Mouse (Mus musculus) limb, embryonic 13.5 days (tissue): ENCODE measurements around the gene H2-Eb1. TPM values are rescaled to one million over a fixed set of nuclear protein-coding genes. Genes with fewer than 3 reads are reported as not detected.
"Not testable (repeated sequence)": the region's sequence is repeated elsewhere in the genome, so short reads cannot be mapped to it uniquely, and the experiment has no call there.

Experiments used
- ATAC-seq: fragments of 200-750 bp; cut with Nextera tagmentation; 2 replicates; pipeline ENCODE4 v1.8.0; 2017; ENCODE audit warnings: low read depth, moderate number of reproducible peaks, moderate TSS enrichment; ENCODE audit not compliant: low FRiP score
- H3K27ac ChIP-seq: fragments of 300-500 bp; sonication (generic); 2 replicates; pipeline ENCODE4 v1.5.1; 2015; ENCODE audit warnings: inconsistent platforms, mild to moderate bottlenecking, moderate library complexity
- H3K27me3 ChIP-seq: fragments of 300-500 bp; sonication (generic); 2 replicates; pipeline ENCODE4 v1.6.1; 2015; ENCODE audit warnings: mild to moderate bottlenecking, inconsistent platforms
- H3K36me3 ChIP-seq: fragments of 300-500 bp; sonication (generic); 2 replicates; pipeline ENCODE4 v1.6.1; 2015; ENCODE audit warnings: inconsistent platforms, mild to moderate bottlenecking, moderate library complexity
- H3K4me1 ChIP-seq: fragments of 300-500 bp; sonication (generic); 2 replicates; pipeline ENCODE4 v1.6.1; 2015; ENCODE audit warnings: inconsistent platforms
- H3K4me2 ChIP-seq: fragments of 300-500 bp; sonication (generic); replicated peaks from 2 replicates; pipeline ENCODE4 v1.6.1; 2015; ENCODE audit warnings: inconsistent platforms, mild to moderate bottlenecking, moderate library complexity
- H3K4me3 ChIP-seq: fragments of 300-500 bp; sonication (generic); 2 replicates; pipeline ENCODE4 v1.5.1; 2015; ENCODE audit warnings: moderate library complexity, mild to moderate bottlenecking, inconsistent platforms
- H3K9ac ChIP-seq: fragments of 300-500 bp; sonication (generic); 2 replicates; pipeline ENCODE4 v1.6.1; 2015; ENCODE audit warnings: mild to moderate bottlenecking, inconsistent platforms
- H3K9me3 ChIP-seq: fragments of 300-500 bp; sonication (generic); 2 replicates; pipeline ENCODE4 v1.6.1; 2016; ENCODE audit warnings: inconsistent platforms
- WGBS: fragments of 180-500 bp; shearing (Covaris S2); methylation state at CpG from one replicate; pipeline ENCODE4 v1.1.7; 2015; 5-methylcytosine and 5-hydroxymethylcytosine counted together
- polyA plus RNA-seq: library from polyadenylated mRNA; unstranded; fragments of >200 nt; fragmentation: Nextera tagmentation; extraction: Ambion mirVana; gene quantifications from 2 replicates; pipeline ENCODE4 v1.2.1, GENCODE M21; 2015

H2-Eb1 gene
- polyA plus RNA-seq, 1 experiment from 2014 or later: 2.9 TPM

DNA sequence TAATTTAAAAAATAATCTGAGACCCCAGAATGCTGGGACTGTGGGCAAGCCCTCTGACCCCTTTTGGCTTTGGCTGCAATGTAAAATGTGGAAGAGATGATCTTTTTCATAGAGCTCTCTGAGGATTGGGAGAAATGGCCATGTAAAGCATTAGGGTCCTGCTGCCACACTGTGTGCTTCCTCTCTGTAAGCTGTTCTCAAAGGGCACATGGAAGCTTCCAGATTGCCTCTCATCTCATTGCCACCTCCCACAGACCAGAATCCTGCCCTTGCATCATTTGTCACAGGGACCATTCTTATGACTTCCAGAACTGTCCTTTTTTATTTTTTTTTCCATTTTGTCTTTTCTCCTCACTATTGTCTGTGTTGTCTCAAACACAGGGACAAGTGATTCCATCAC is 1.5 kb downstream of the H2-Eb1 start:
- Histone ChIP-seq H3K36me3 (no peaks in the 10 kb centered on the region), H3K4me1 (0 out of 2 replicates have a peak, but pooled peaks cover 5% of the 10 kb centered on the region), H3K9me3 (no peaks in the 10 kb centered on the region), H3K27ac (no peak overlapping the region), H3K9ac (no peak overlapping the region), H3K4me3 (no peak overlapping the region), H3K4me2 (no peak overlapping the region), H3K27me3 (peaks cover 5% of the 10 kb centered on the region; the same call in 1 of the 2 replicates)
- no peak for ATAC-seq

DNA sequence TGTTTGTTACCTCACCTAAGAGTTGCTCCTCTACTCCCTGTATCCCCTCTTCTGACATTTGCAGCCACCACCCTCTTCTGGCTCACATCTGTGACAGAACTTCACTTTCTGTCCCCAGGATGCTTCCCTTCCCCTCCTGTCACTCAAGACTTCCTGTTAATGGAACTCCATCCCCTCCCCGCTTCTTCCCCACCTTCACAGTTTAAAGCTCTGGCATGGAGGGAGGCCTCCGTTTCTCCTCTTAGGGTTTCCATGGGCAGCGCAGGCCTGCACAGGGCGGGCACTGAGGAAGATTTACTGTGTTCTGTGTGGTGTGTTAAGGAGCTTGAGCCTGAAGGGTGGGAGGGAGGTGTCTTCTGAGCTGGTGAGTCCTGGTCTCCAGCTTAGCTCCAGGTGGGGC is 2.5 kb downstream of the H2-Eb1 start:
- H3K9me3 ChIP-seq: no peaks in the 10 kb centered on the region
- peaks cover 5% of the 10 kb centered on the region; the same call in 1 of the 2 replicates for H3K27me3 ChIP-seq
- H3K4me2 ChIP-seq: no peak overlapping the region
- H3K4me1 ChIP-seq: 0 out of 2 replicates have a peak, but pooled peaks cover 5% of the 10 kb centered on the region
- no peak overlapping the region for H3K9ac ChIP-seq
- no peaks in the 10 kb centered on the region for H3K36me3 ChIP-seq
- 81% methylated on average over 4 of the region's 4 CpGs for WGBS
- no peak overlapping the region for H3K27ac ChIP-seq
- H3K4me3 ChIP-seq: no peak overlapping the region
- no peak for ATAC-seq

DNA sequence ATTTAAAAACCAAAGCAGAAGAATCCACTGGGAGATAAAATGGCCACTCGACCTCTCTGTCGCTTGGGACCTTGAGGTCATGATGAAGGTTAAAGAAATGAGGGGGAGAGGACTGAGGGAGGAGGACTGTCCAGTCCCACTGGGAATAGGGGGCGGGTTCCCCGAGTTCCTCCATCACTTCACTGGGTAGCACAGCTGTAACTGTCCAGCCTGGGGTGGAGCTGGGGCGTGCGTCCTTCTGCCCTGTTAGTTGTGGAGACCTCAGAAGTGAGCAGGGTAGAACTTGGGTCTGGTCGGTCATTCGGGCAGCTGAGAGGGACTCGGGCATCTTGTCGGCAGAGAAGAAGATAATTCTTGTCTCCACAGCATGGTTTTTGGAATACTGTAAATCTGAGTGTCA is 3.6 kb downstream of the H2-Eb1 start:
- H3K4me1 ChIP-seq: 0 out of 2 replicates have a peak, but pooled peaks cover 5% of the 10 kb centered on the region
- no peaks in the 10 kb centered on the region for H3K36me3 ChIP-seq
- 27% methylated on average over 10 of the region's 10 CpGs for WGBS
- H3K4me3 ChIP-seq: peak overlapping the region; percentile 63
- H3K4me2 ChIP-seq: peak overlapping the region; percentile 70
- peaks cover 5% of the 10 kb centered on the region; the same call in 1 of the 2 replicates for H3K27me3 ChIP-seq
- peak overlapping the region; percentile 73 for H3K9ac ChIP-seq
- ATAC-seq: no peak
- H3K27ac ChIP-seq: no peak overlapping the region; the same call in 1 of the 2 replicates
- no peaks in the 10 kb centered on the region for H3K9me3 ChIP-seq

DNA sequence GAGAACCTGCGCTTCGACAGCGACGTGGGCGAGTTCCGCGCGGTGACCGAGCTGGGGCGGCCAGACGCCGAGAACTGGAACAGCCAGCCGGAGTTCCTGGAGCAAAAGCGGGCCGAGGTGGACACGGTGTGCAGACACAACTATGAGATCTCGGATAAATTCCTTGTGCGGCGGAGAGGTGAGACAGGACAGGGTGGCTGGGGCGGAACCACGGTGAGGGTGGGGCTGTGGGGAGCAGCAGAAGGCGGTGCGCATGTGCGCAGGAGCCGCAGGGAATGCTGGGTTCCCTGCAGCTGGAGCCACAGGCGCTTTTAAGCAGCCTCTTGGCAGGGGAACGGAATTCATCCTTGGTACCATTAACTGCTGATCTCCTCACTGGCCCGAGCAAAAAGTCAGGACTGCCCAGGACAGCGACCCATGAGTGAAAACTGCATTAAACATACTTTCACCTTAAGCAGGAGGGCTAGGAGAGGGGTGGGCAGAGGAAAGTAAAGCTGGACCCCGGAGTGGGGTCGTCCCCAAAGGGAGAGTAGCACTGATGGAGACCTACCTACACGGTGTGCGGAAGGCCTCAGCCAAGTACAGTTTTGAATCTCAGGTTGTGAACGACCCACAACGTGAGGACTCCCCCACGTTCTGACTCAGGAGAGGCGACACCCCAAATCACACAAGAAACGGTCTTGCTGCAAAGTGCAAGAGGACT is 4.2 kb downstream of the H2-Eb1 start:
- 25% methylated on average over 38 of the region's 38 CpGs for WGBS
- H3K27ac ChIP-seq: peak overlapping the region; percentile 23; the same call in 1 of the 2 replicates
- ATAC-seq: peak; percentile 78
- peak overlapping the region; percentile 63 for H3K4me3 ChIP-seq
- H3K4me2 ChIP-seq: peak overlapping the region; percentile 70
- no peaks in the 10 kb centered on the region for H3K9me3 ChIP-seq
- peak overlapping the region; percentile 73 for H3K9ac ChIP-seq
- H3K36me3 ChIP-seq: no peaks in the 10 kb centered on the region
- H3K27me3 ChIP-seq: peaks cover 5% of the 10 kb centered on the region; the same call in 1 of the 2 replicates
- H3K4me1 ChIP-seq: 0 out of 2 replicates have a peak, but pooled peaks cover 5% of the 10 kb centered on the region

DNA sequence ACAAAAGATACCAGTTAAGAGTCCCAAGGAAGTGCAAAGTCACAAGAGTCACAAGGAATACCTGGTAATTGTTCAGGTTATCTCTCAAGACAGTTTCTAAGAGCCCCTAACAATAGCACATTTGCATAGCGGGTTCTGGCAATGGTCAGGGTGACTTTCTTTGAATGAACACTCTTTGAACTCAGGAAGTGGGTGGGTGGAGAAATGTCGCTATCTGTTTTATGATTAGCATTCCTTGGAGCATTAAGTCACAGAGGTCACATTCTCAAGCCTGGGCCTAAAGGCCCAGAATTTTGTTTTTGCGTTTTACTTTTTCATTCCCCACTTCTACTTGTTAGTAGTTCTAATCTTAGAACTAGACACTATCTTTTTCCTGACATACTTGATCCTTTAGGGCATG is 4.9 kb downstream of the H2-Eb1 start:
- H3K27ac ChIP-seq, H3K9ac ChIP-seq, ATAC-seq, H3K27me3 ChIP-seq, H3K4me2 ChIP-seq, H3K4me1 ChIP-seq, H3K9me3 ChIP-seq, H3K36me3 ChIP-seq, H3K4me3 ChIP-seq: not testable (repeated sequence)
- WGBS: 84% methylated on average over 3 of the region's 3 CpGs

DNA sequence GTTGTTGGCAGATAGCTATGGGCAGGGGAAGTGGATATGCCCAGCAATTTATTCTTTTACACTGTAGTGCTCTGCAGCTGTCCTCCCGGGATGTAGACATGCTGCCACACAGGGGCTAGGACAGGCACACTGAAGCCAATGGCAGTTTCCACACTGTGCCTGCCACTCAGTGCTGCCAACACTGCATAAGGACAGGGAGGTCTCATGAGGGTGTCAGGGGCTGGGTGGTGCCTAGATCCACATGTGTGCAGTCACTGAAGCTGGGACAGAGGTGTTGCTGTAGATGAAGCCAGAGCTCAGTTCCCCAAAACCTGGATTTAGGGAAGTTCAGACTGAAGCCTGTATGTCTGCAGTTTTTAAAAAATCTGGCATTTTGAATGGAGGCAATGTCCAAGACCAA is 6.5 kb downstream of the H2-Eb1 start:
- Histone ChIP-seq H3K9ac (no peak overlapping the region), H3K4me2 (no peak overlapping the region), H3K4me3 (no peak overlapping the region), H3K27ac (no peak overlapping the region), H3K9me3 (no peaks in the 10 kb centered on the region), H3K36me3 (no peaks in the 10 kb centered on the region), H3K27me3 (peaks cover 5% of the 10 kb centered on the region; the same call in 1 of the 2 replicates), H3K4me1 (0 out of 2 replicates have a peak, but pooled peaks cover 5% of the 10 kb centered on the region)
- 83% methylated on average over 1 of the region's 1 CpGs for WGBS
- ATAC-seq: no peak

DNA sequence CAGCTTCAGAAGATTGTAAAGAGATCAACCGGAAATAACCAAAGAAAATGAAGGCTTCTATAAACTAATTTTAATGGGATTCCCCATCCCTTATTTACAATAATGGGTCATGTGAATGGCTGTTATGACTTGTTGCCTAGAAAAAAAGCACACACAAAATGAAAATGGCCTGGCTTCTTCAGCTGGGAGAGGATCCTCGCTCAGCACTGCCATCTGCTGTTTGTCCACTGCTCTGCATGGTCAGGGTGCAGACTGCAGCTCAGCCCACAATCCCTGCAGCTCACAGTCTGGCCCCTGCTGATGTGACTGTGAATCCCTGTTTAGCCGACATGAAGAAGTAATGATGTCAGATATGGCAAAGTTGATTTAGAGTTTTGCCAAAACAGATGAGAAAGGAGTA is 7.7 kb downstream of the H2-Eb1 start:
- no peak overlapping the region for H3K9ac ChIP-seq
- H3K4me3 ChIP-seq: no peak overlapping the region
- H3K4me1 ChIP-seq: 0 out of 2 replicates have a peak, but pooled peaks cover 5% of the 10 kb centered on the region
- no peak overlapping the region for H3K27ac ChIP-seq
- no peak for ATAC-seq
- no peak overlapping the region for H3K4me2 ChIP-seq
- H3K27me3 ChIP-seq: no peaks in the 10 kb centered on the region; the same call in 1 of the 2 replicates
- H3K9me3 ChIP-seq: no peaks in the 10 kb centered on the region
- 35% methylated on average over 3 of the region's 3 CpGs for WGBS
- no peaks in the 10 kb centered on the region for H3K36me3 ChIP-seq

DNA sequence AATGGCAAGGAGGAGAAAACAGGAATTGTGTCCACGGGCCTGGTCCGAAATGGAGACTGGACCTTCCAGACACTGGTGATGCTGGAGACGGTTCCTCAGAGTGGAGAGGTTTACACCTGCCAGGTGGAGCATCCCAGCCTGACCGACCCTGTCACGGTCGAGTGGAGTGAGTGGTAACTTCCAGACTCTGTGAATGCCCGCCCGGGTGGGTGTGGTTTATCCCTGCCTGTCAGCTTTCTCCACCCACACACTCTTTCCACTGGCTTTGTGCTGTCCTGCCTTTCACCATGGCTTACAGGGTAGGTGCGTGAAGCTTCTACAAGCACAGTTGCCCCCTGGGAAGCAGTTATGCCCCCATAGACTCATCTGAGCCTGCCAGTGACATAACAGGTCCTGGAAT is 8.6 kb downstream of the H2-Eb1 start:
- no peak for ATAC-seq
- Histone ChIP-seq H3K27me3 (no peaks in the 10 kb centered on the region; the same call in 1 of the 2 replicates), H3K36me3 (no peaks in the 10 kb centered on the region), H3K9me3 (no peaks in the 10 kb centered on the region), H3K9ac (no peak overlapping the region), H3K4me1 (0 out of 2 replicates have a peak, but pooled peaks cover 3% of the 10 kb centered on the region), H3K27ac (no peak overlapping the region), H3K4me2 (no peak overlapping the region), H3K4me3 (no peak overlapping the region)
- WGBS: 68% methylated on average over 9 of the region's 9 CpGs

DNA sequence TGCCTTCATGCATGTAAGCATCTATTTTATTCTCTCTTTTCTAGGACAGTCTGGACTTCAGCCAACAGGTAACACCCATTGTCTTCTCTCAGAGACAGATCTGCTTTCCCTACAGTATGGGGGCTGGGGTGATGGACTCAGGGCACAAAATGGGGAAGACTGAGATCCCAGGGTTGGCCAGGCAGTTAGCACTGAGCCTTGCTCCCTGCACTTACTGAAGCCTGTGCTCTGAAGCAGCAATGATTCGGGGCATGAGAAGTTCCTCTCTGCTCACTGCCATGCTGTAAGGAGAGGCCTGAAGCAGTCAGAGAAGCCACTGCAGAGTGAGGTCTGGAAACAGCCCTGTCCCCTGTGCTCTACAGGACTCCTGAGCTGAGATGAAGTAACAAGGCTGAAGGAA is 9.8 kb downstream of the H2-Eb1 start:
- Histone ChIP-seq H3K27me3 (no peaks in the 10 kb centered on the region; the same call in 1 of the 2 replicates), H3K9ac (no peak overlapping the region), H3K36me3 (no peaks in the 10 kb centered on the region), H3K27ac (no peak overlapping the region), H3K4me2 (no peak overlapping the region), H3K4me1 (no peaks in the 10 kb centered on the region), H3K4me3 (no peak overlapping the region), H3K9me3 (no peaks in the 10 kb centered on the region)
- WGBS: 79% methylated on average over 1 of the region's 1 CpGs
- no peak for ATAC-seq

DNA sequence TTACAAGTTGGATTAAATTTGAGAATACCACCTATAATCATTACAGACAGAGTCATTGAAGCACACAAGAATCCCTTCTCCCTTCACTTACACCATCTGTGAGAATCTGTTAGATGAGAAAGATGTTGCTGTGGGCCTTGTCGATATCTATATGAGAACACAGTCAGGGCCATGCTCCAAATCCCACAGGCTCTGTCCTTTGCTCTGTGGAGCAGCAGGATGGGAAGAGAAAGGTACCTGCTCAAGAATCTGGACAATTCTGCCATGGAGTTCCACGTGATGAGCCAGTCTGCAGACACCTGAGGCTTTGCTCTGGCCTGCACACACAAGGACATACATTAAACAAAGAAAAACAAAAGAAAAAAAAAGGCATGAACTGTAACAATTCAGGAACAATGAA is 11.0 kb downstream of the H2-Eb1 start:
- no peaks in the 10 kb centered on the region for H3K36me3 ChIP-seq
- no peaks in the 10 kb centered on the region for H3K9me3 ChIP-seq
- WGBS: 74% methylated on average over 2 of the region's 2 CpGs
- no peaks in the 10 kb centered on the region; the same call in 1 of the 2 replicates for H3K27me3 ChIP-seq
- no peak overlapping the region for H3K4me3 ChIP-seq
- no peaks in the 10 kb centered on the region for H3K4me1 ChIP-seq
- no peak overlapping the region for H3K27ac ChIP-seq
- no peak overlapping the region for H3K4me2 ChIP-seq
- ATAC-seq: no peak
- H3K9ac ChIP-seq: no peak overlapping the region

DNA sequence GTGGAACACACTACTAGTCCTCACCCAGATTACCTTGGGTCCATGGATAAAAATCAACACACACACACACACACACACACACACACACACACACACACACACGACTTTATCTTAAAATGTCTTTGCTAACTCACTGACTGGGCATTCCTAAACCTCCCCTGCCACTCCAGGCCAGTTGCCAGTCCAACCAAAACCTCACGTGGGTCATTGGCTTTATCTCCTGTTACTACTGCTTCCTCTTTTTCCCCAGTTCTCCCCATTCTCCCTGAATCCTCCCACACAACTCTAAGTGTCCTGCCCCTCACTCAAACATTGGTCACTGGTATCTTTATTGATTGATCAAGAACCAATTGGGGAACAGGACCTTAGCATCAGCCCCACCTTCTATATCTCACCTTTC is 11.6 kb downstream of the H2-Eb1 start:
- H3K27ac ChIP-seq: no peak overlapping the region
- no peaks in the 10 kb centered on the region for H3K9me3 ChIP-seq
- no peak overlapping the region for H3K9ac ChIP-seq
- WGBS: 54% methylated on average over 2 of the region's 2 CpGs
- H3K4me2 ChIP-seq: no peak overlapping the region
- no peaks in the 10 kb centered on the region for H3K36me3 ChIP-seq
- ATAC-seq: no peak
- H3K4me1 ChIP-seq: no peaks in the 10 kb centered on the region
- H3K4me3 ChIP-seq: no peak overlapping the region
- no peaks in the 10 kb centered on the region; the same call in 1 of the 2 replicates for H3K27me3 ChIP-seq

DNA sequence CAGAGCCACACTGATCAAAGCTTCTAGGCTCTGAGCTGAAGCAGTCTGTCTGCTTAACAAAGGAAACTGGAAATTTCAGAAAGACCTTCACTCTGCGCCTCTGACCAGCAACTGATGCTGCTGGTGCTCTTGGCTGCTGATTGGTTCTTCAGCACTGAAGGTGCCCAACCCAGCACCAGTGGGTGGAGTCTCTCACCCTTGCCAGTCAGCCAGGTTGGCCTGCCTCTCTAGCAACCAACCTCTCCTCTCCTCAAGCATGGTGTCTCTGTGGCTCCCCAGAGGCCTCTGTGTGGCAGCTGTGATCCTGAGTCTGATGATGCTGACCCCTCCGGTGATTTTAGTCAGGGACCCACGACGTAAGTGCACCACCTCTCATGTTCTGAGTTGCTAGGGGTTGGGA is 19.8 kb downstream of the H2-Eb1 start, which contains the start of gene H2-Eb2:
TSS of gene H2-Eb2 (plus strand) at position 230 of the 400 bp plus-strand sequence.
- H3K9me3 ChIP-seq: no peaks in the 10 kb centered on the region
- no peak within 1 kb of the TSS for H3K4me2 ChIP-seq
- no peak within 1 kb of the TSS for H3K4me3 ChIP-seq
- no peak within 1 kb of the TSS for H3K9ac ChIP-seq
- WGBS: 47% methylated on average over 4 of the region's 4 CpGs
- H3K4me1 ChIP-seq: no peaks in the 10 kb centered on the region
- H3K36me3 ChIP-seq: no peaks in the 10 kb centered on the region
- H3K27me3 ChIP-seq: no peaks in the 10 kb centered on the region
- H3K27ac ChIP-seq: no peak within 1 kb of the TSS
- ATAC-seq: no peak
